Mouse (Mus musculus): ENCODE results near the gene Pip5k1b. TPM values are rescaled to one million over a fixed set of nuclear protein-coding genes. Genes with fewer than 3 reads are reported as not detected.

Pip5k1b gene
- polyA plus RNA-seq, 1 experiment from 2014 or later: 1.3 TPM

DNA sequence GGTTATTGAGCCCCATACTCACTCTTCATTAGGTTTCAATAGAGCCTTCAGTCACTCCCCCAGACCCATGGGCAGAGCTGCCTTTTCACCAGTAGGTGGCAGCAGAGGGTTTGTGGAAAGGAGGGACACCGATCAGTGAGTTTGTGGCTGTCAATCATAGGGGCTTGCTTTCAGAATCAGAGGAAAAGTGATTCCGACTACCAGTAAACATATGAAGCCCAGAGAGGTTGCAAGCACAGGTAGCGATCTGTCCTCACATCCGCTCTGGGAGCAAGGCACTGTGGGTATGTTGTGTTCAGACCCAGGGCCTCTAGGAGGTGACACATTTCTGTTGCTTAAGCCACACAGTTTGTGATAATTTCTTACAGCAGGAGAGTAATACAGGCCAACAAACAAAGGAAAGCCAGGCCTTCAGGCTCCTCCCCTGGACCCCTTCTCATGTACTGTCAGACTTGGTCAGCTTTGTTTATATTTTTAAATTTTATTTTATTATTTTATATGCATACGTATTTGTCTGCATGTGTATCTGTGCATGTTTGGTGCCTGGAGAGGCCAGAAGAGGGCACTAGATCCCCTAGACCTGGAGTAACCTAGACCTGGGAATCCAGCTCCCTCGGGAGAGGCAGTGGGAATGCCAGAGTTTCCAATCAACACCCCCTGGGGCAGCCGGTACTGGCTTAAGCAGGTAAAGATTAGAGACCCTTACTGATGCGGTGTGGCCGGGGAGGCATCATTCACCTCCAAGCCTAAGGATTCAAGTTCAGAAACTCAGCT, 254.5 kb downstream of the Pip5k1b start:
- H3K36me3 ChIP-seq (ENCODE audit: control insufficient read depth, insufficient read depth, low read length): no peaks in the 10 kb centered on the region
- 0 out of 2 replicates have a peak overlapping the region, but pooled peaks have one; percentile 3 for H3K4me3 ChIP-seq (ENCODE audit: low read depth, low read length)
- no peaks in the 10 kb centered on the region for H3K9me3 ChIP-seq (ENCODE audit: control insufficient read depth, low read length)
- H3K4me2 ChIP-seq (ENCODE audit: low read depth): peak overlapping the region; percentile 44
- no peak overlapping the region for H3K27ac ChIP-seq (ENCODE audit: low read depth, low read length)
- ATAC-seq (ENCODE audit: insufficient read depth, low FRiP score, low TSS enrichment) (peak; percentile 85), DNase-seq (ENCODE audit: low spot score) (peak; percentile 81)
- H3K4me1 ChIP-seq (ENCODE audit: control insufficient read depth, insufficient read depth, low read length): 0 out of 2 replicates have a peak, but pooled peaks cover 3% of the 10 kb centered on the region
- WGBS: 8% methylated on average over 9 of the region's 9 CpGs
- H3K27me3 ChIP-seq (ENCODE audit: control insufficient read depth, insufficient read depth, low read length): no peaks in the 10 kb centered on the region
- H3K9ac ChIP-seq (ENCODE audit: low read length): 0 out of 2 replicates have a peak overlapping the region, but pooled peaks have one; percentile 16

DNA sequence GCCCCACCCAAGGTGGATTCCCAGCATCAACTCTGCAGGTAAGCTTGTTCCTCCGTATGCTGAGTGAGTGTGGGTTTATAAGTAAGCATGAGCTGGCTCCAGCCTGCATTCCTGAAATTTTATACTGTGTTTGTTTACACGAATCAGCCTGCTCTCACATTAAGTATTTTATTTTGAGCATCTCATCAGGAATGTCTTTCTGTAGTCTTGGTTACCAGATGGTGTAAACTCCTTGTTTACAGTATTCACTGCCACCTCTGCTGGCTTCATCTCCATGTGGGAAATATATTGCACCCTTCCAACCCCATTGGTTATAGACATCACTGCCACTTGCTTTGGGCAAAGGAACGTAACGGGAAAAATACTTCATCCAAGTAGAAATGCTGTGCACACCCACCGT, 262.1 kb downstream of the Pip5k1b start:
- Histone ChIP-seq H3K4me3 (ENCODE audit: low read depth, low read length) (no peak overlapping the region), H3K27me3 (ENCODE audit: control insufficient read depth, insufficient read depth, low read length) (no peaks in the 10 kb centered on the region), H3K27ac (ENCODE audit: low read depth, low read length) (no peak overlapping the region), H3K9me3 (ENCODE audit: control insufficient read depth, low read length) (no peaks in the 10 kb centered on the region), H3K4me1 (ENCODE audit: control insufficient read depth, insufficient read depth, low read length) (peaks cover under 1% of the 10 kb centered on the region; the same call in 1 of the 2 replicates), H3K9ac (ENCODE audit: low read length) (no peak overlapping the region), H3K4me2 (ENCODE audit: low read depth) (no peak overlapping the region), H3K36me3 (ENCODE audit: control insufficient read depth, insufficient read depth, low read length) (no peaks in the 10 kb centered on the region)
- 83% methylated on average over 5 of the region's 5 CpGs for WGBS
- DNase-seq (ENCODE audit: low spot score): no peak
- ATAC-seq (ENCODE audit: insufficient read depth, low FRiP score, low TSS enrichment): no peak

DNA sequence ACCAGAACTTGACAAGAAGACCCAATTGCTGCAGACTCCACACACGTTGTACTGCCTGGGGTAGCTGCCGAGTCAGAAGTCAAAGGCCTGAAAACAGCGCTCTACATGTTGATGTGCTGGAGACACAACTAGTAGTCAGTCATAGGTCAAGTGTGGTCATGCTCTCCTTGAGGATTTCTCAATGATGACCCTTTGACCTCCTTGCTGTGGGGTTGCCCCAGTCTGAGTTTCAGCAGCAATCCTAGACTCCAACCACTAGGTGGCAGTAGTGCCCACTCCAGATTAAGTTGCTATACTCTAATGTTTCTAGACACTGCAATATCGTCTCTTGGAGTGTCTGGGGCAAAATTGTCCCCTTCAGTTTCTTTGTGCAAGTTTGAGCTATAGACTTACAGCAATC, 271.5 kb downstream of the Pip5k1b start:
- H3K4me2 ChIP-seq (ENCODE audit: low read depth): no peak overlapping the region
- 58% methylated on average over 4 of the region's 4 CpGs for WGBS
- no peaks in the 10 kb centered on the region for H3K36me3 ChIP-seq (ENCODE audit: control insufficient read depth, insufficient read depth, low read length)
- H3K9ac ChIP-seq (ENCODE audit: low read length): no peak overlapping the region
- ATAC-seq (ENCODE audit: insufficient read depth, low FRiP score, low TSS enrichment) (no peak), DNase-seq (ENCODE audit: low spot score) (peak; percentile 37)
- H3K9me3 ChIP-seq (ENCODE audit: control insufficient read depth, low read length): no peaks in the 10 kb centered on the region
- no peak overlapping the region for H3K4me3 ChIP-seq (ENCODE audit: low read depth, low read length)
- peaks cover 8% of the 10 kb centered on the region for H3K4me1 ChIP-seq (ENCODE audit: control insufficient read depth, insufficient read depth, low read length)
- no peaks in the 10 kb centered on the region for H3K27me3 ChIP-seq (ENCODE audit: control insufficient read depth, insufficient read depth, low read length)
- no peak overlapping the region for H3K27ac ChIP-seq (ENCODE audit: low read depth, low read length)

DNA sequence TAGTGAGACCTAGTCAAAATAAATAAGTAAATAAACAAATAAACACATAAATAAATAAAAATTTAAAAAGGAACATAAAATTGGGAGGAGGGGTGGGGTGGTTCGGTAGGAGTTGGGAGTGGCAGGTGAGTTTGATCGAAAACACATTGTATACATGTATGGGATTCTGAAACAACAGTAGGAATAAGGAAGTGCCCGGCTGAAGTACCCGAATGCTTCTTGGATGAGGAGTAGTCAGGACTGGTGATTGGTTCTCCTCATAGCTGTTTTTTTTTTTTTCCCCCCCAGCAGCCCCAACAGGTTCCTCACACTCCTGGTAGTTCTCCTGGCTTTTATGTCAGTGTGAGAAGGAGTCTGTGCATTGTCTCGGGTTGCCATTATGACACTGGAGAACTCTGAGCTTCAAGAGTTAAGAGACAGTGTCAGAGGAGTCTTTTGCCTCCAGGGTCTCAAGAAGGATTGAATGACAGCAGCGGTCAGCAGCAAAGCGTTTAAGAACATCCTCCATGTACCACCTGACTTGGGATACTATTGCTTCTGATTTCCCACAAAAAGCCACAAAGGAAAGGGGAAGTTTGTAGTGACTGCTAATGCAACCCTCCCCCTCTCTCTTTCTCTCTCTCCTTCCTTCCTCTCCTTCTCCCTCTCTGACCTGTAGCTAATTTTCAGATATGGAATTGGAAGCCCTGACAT, 274.2 kb downstream of the Pip5k1b start:
- peaks cover 9% of the 10 kb centered on the region; the same call in 1 of the 2 replicates for H3K4me1 ChIP-seq (ENCODE audit: control insufficient read depth, insufficient read depth, low read length)
- no peak overlapping the region for H3K9ac ChIP-seq (ENCODE audit: low read length)
- no peaks in the 10 kb centered on the region for H3K27me3 ChIP-seq (ENCODE audit: control insufficient read depth, insufficient read depth, low read length)
- H3K36me3 ChIP-seq (ENCODE audit: control insufficient read depth, insufficient read depth, low read length): no peaks in the 10 kb centered on the region
- DNase-seq (ENCODE audit: low spot score): no peak
- no peak overlapping the region for H3K4me3 ChIP-seq (ENCODE audit: low read depth, low read length)
- H3K9me3 ChIP-seq (ENCODE audit: control insufficient read depth, low read length): no peaks in the 10 kb centered on the region
- H3K4me2 ChIP-seq (ENCODE audit: low read depth): no peak overlapping the region
- H3K27ac ChIP-seq (ENCODE audit: low read depth, low read length): no peak overlapping the region
- 71% methylated on average over 7 of the region's 7 CpGs for WGBS
- ATAC-seq (ENCODE audit: insufficient read depth, low FRiP score, low TSS enrichment): no peak

DNA sequence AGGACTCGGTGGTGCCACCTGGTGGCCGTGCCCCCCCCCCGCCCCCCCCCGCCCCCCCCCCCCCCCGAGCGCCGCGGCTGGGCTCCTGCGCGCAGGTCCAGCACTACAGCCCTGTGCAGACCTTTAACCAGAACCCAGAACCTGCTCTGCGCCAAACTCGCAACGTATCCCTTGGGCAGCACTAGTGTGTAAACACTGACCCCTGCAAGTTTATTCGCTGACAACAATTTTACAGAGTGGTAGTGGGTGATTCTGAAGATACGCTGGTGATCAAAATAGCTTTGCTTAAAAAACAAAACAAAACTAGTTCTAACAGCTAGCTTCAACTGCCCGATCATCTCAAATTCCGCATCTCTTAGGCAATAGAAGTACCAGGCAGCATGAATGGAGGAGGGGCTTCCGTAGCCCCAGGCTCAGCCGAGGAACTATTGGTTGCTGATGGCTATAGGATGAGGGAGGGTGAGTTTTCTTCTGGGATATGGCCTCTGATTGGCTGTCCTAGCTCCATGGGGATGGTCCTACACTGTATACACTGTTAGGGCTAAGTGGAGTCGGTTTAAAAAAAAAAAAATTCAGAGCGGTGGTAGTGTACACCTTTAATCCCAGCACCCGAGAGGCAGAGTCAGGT, 275.0 kb downstream of the Pip5k1b start, which contains the start of gene Fxn:
TSS of gene Fxn (minus strand) at position 5 of the 628 bp plus-strand sequence.
- Histone ChIP-seq H3K9ac (ENCODE audit: low read length) (peak within 1 kb of the TSS; percentile 72), H3K4me2 (ENCODE audit: low read depth) (peak within 1 kb of the TSS; percentile 90), H3K27ac (ENCODE audit: low read depth, low read length) (peak within 1 kb of the TSS; percentile 61), H3K36me3 (ENCODE audit: control insufficient read depth, insufficient read depth, low read length) (no peaks in the 10 kb centered on the region), H3K9me3 (ENCODE audit: control insufficient read depth, low read length) (no peaks in the 10 kb centered on the region), H3K27me3 (ENCODE audit: control insufficient read depth, insufficient read depth, low read length) (no peaks in the 10 kb centered on the region), H3K4me1 (ENCODE audit: control insufficient read depth, insufficient read depth, low read length) (peaks cover 9% of the 10 kb centered on the region; the same call in 1 of the 2 replicates), H3K4me3 (ENCODE audit: low read depth, low read length) (peak within 1 kb of the TSS; percentile 48)
- peak; percentile 81 for DNase-seq (ENCODE audit: low spot score)
- WGBS: under 1% methylated on average over 18 of the region's 22 CpGs
- peak; percentile 94 for ATAC-seq (ENCODE audit: insufficient read depth, low FRiP score, low TSS enrichment)

DNA sequence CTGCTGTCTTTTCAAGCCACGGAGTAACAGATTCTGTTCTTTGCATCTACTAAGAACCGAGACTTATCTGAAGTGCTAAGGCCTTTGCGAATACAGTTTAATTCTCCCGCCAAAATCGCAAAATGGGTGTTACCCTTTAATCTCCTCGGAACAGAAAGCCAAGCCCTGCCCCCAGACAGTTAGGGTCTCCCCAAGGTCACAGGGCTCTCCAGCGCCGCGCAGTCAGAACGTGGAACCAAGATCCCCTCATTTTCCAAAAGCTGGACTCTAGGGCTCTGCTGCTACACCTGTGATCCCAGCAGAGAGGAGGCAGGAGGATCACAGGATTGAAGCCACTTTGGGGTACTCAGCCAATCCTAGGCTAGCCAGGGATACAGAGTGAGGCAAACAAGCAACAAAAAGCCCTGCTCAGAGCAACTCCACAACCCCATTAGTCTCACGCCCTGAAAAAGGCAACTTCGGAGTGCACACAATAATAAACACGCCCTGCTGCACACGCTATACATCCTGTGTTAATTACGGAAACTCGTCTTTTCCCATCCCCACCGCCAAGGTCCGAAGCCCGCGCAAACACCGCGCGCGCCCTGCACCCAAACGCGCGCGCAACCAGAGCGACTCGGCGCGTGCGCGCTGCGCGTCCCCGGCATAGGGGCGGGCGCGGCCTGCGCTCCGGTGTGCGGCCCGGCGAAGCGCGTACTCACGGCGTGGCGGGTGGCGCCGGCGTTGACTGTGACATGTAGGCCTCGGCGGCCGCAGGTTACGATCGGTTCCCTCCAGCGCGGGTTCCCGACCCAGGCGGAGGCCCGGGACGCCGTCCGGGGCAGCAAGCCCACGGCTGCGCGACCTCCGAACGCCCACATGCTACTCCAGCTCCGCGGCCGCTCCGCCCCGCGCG, 275.7 kb downstream of the Pip5k1b start:
- peak; percentile 89 for DNase-seq (ENCODE audit: low spot score)
- H3K27ac ChIP-seq (ENCODE audit: low read depth, low read length): peak overlapping the region; percentile 61
- H3K9ac ChIP-seq (ENCODE audit: low read length): peak overlapping the region; percentile 72
- H3K4me2 ChIP-seq (ENCODE audit: low read depth): peak overlapping the region; percentile 90
- no peaks in the 10 kb centered on the region for H3K36me3 ChIP-seq (ENCODE audit: control insufficient read depth, insufficient read depth, low read length)
- ATAC-seq (ENCODE audit: insufficient read depth, low FRiP score, low TSS enrichment): peak; percentile 70
- WGBS: 1% methylated on average over 73 of the region's 78 CpGs
- peaks cover 9% of the 10 kb centered on the region; the same call in 1 of the 2 replicates for H3K4me1 ChIP-seq (ENCODE audit: control insufficient read depth, insufficient read depth, low read length)
- no peaks in the 10 kb centered on the region for H3K27me3 ChIP-seq (ENCODE audit: control insufficient read depth, insufficient read depth, low read length)
- H3K4me3 ChIP-seq (ENCODE audit: low read depth, low read length): peak overlapping the region; percentile 48
- no peaks in the 10 kb centered on the region for H3K9me3 ChIP-seq (ENCODE audit: control insufficient read depth, low read length)

DNA sequence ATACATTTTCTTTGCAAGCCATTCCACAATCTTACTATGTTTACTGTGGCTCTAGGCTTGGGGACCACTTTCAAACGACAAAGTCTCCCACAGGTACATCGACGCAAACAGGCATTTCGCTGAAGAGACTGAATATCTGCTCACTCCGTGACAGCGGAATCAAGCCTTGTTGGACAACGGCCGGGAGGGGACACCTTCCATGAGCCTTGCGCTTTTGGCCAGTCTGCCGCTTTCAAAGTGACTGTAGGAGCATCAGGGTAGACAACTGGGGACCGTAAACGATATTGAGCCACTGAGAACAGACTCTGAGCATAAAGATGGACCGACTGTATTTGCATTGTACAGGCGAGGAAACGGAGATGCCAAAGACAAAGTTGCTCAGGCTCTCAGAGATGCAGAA, 276.8 kb downstream of the Pip5k1b start:
- ATAC-seq (ENCODE audit: insufficient read depth, low FRiP score, low TSS enrichment) (no peak), DNase-seq (ENCODE audit: low spot score) (no peak)
- peaks cover 9% of the 10 kb centered on the region; the same call in 1 of the 2 replicates for H3K4me1 ChIP-seq (ENCODE audit: control insufficient read depth, insufficient read depth, low read length)
- no peaks in the 10 kb centered on the region for H3K27me3 ChIP-seq (ENCODE audit: control insufficient read depth, insufficient read depth, low read length)
- peak overlapping the region; percentile 90; the same call in 1 of the 2 replicates for H3K4me2 ChIP-seq (ENCODE audit: low read depth)
- H3K4me3 ChIP-seq (ENCODE audit: low read depth, low read length): no peak overlapping the region; the same call in 1 of the 2 replicates
- H3K9ac ChIP-seq (ENCODE audit: low read length): no peak overlapping the region
- 86% methylated on average over 15 of the region's 15 CpGs for WGBS
- H3K36me3 ChIP-seq (ENCODE audit: control insufficient read depth, insufficient read depth, low read length): no peaks in the 10 kb centered on the region
- H3K9me3 ChIP-seq (ENCODE audit: control insufficient read depth, low read length): no peaks in the 10 kb centered on the region
- H3K27ac ChIP-seq (ENCODE audit: low read depth, low read length): no peak overlapping the region

DNA sequence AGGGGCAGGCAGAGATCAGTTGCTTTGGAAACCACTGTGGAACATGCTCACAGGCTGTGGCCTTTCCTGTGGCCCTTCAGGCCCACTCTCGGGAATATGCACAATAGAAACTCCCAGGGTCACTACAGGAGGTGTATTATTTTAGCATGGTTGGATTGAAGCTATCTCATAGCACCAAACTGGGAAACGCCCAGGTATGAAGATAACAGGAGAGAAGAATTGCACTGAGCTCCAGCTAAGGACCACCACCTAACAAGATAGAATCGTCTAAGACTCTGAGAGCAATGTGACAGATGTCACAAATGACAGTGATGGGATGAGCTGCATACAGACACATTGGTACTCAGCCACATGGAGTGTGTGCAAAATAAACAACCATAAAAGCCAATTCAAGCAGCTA, 281.4 kb downstream of the Pip5k1b start:
- ATAC-seq (ENCODE audit: insufficient read depth, low FRiP score, low TSS enrichment): no peak
- WGBS: 75% methylated on average over 3 of the region's 3 CpGs
- no peak overlapping the region for H3K9ac ChIP-seq (ENCODE audit: low read length)
- H3K9me3 ChIP-seq (ENCODE audit: control insufficient read depth, low read length): no peaks in the 10 kb centered on the region
- peaks cover 4% of the 10 kb centered on the region; the same call in 1 of the 2 replicates for H3K4me1 ChIP-seq (ENCODE audit: control insufficient read depth, insufficient read depth, low read length)
- no peak for DNase-seq (ENCODE audit: low spot score)
- H3K27me3 ChIP-seq (ENCODE audit: control insufficient read depth, insufficient read depth, low read length): no peaks in the 10 kb centered on the region
- H3K4me2 ChIP-seq (ENCODE audit: low read depth): no peak overlapping the region
- no peaks in the 10 kb centered on the region for H3K36me3 ChIP-seq (ENCODE audit: control insufficient read depth, insufficient read depth, low read length)
- no peak overlapping the region for H3K27ac ChIP-seq (ENCODE audit: low read depth, low read length)
- no peak overlapping the region for H3K4me3 ChIP-seq (ENCODE audit: low read depth, low read length)

Data from neural tube, embryonic 11.5 days (tissue).